Mouse (Mus musculus): ENCODE data around the gene Scrn3. TPM values are rescaled to one million over a fixed set of nuclear protein-coding genes. Genes with fewer than 3 reads are reported as not detected.

The Scrn3 gene
- polyA plus RNA-seq, 1 experiment from 2014 or later = 18.5 TPM

GRCm38 (mm10) chr2:73270071-73270592, 42.3 kb upstream of the Scrn3 start:
- Histone ChIP-seq H3K4me2 (no peak overlapping the region), H3K4me1 (peaks cover 52% of the 10 kb centered on the region), H3K9ac (no peak overlapping the region), H3K36me3 (no peaks in the 10 kb centered on the region), H3K27me3 (peaks cover 93% of the 10 kb centered on the region), H3K27ac (no peak overlapping the region), H3K9me3 (replicated peaks) (no peaks in the 10 kb centered on the region), H3K4me3 (replicated peaks) (peak overlapping the region; percentile 7; the same call in 1 of the 2 replicates)
- ATAC-seq (replicated peaks; ENCODE audit: low FRiP score) = no peak
- WGBS = 1% methylated on average over 14 of the region's 14 CpGs

- H3K4me1 ChIP-seq = peaks cover 52% of the 10 kb centered on the region
- H3K9me3 ChIP-seq (replicated peaks) = no peaks in the 10 kb centered on the region
- no peak overlapping the region for H3K9ac ChIP-seq
- WGBS = 2% methylated on average over 38 of the region's 38 CpGs
- H3K4me3 ChIP-seq (replicated peaks) = peak overlapping the region; percentile 7; the same call in 1 of the 2 replicates
- H3K36me3 ChIP-seq = no peaks in the 10 kb centered on the region
- no peak for ATAC-seq (replicated peaks; ENCODE audit: low FRiP score)
- peaks cover 89% of the 10 kb centered on the region for H3K27me3 ChIP-seq
- H3K27ac ChIP-seq = no peak overlapping the region
- H3K4me2 ChIP-seq = peak overlapping the region; percentile 30; the same call in 1 of the 2 replicates
Observed at GRCm38 (mm10) chr2:73270593-73271458, 41.6 kb upstream of the Scrn3 start.

- Histone ChIP-seq H3K27ac (no peak within 1 kb of the TSS), H3K4me1 (peaks cover 52% of the 10 kb centered on the region), H3K9me3 (replicated peaks) (no peaks in the 10 kb centered on the region), H3K27me3 (peaks cover 89% of the 10 kb centered on the region), H3K4me2 (peak within 1 kb of the TSS; percentile 70), H3K36me3 (no peaks in the 10 kb centered on the region), H3K4me3 (replicated peaks) (peak within 1 kb of the TSS; percentile 40), H3K9ac (no peak within 1 kb of the TSS)
- peak; percentile 75 for ATAC-seq (replicated peaks; ENCODE audit: low FRiP score)
- WGBS = under 1% methylated on average over 48 of the region's 48 CpGs
Observed at GRCm38 (mm10) chr2:73271459-73272161, 40.8 kb upstream of the Scrn3 start, which contains the start of gene Sp9. TSS of gene Sp9 (plus strand) at chr2:73271925.

- H3K4me3 ChIP-seq (replicated peaks) = peak overlapping the region; percentile 40
- peaks cover 59% of the 10 kb centered on the region for H3K4me1 ChIP-seq
- peak overlapping the region; percentile 70 for H3K4me2 ChIP-seq
- H3K9me3 ChIP-seq (replicated peaks) = no peaks in the 10 kb centered on the region
- H3K36me3 ChIP-seq = no peaks in the 10 kb centered on the region
- H3K9ac ChIP-seq = no peak overlapping the region
- no peak overlapping the region for H3K27ac ChIP-seq
- WGBS = under 1% methylated on average over 55 of the region's 55 CpGs
- peaks cover 89% of the 10 kb centered on the region for H3K27me3 ChIP-seq
- no peak for ATAC-seq (replicated peaks; ENCODE audit: low FRiP score)
Observed at GRCm38 (mm10) chr2:73272351-73273248, 39.8 kb upstream of the Scrn3 start.

GRCm38 (mm10) chr2:73273249-73274118, 38.9 kb upstream of the Scrn3 start:
- Histone ChIP-seq H3K27me3 (peaks cover 88% of the 10 kb centered on the region), H3K36me3 (no peaks in the 10 kb centered on the region), H3K9me3 (replicated peaks) (no peaks in the 10 kb centered on the region), H3K4me2 (peak overlapping the region; percentile 70), H3K4me1 (peaks cover 62% of the 10 kb centered on the region), H3K4me3 (replicated peaks) (peak overlapping the region; percentile 40), H3K27ac (no peak overlapping the region), H3K9ac (no peak overlapping the region)
- ATAC-seq (replicated peaks; ENCODE audit: low FRiP score) = peak; percentile 59
- under 1% methylated on average over 106 of the region's 110 CpGs for WGBS

- H3K4me3 ChIP-seq (replicated peaks) = peak overlapping the region; percentile 40
- peaks cover 88% of the 10 kb centered on the region for H3K27me3 ChIP-seq
- H3K9ac ChIP-seq = no peak overlapping the region
- H3K36me3 ChIP-seq = no peaks in the 10 kb centered on the region
- peak overlapping the region; percentile 70 for H3K4me2 ChIP-seq
- ATAC-seq (replicated peaks; ENCODE audit: low FRiP score) = no peak
- H3K4me1 ChIP-seq = peaks cover 71% of the 10 kb centered on the region
- no peaks in the 10 kb centered on the region for H3K9me3 ChIP-seq (replicated peaks)
- H3K27ac ChIP-seq = no peak overlapping the region
- under 1% methylated on average over 88 of the region's 88 CpGs for WGBS
Observed at GRCm38 (mm10) chr2:73274119-73274920, 38.1 kb upstream of the Scrn3 start.

- peaks cover 70% of the 10 kb centered on the region for H3K4me1 ChIP-seq
- WGBS = 12% methylated on average over 8 of the region's 8 CpGs
- no peak overlapping the region for H3K9ac ChIP-seq
- ATAC-seq (replicated peaks; ENCODE audit: low FRiP score) = no peak
- no peak overlapping the region for H3K4me2 ChIP-seq
- H3K27me3 ChIP-seq = peaks cover 88% of the 10 kb centered on the region
- H3K4me3 ChIP-seq (replicated peaks) = no peak overlapping the region
- no peak overlapping the region for H3K27ac ChIP-seq
- no peaks in the 10 kb centered on the region for H3K36me3 ChIP-seq
- H3K9me3 ChIP-seq (replicated peaks) = no peaks in the 10 kb centered on the region
Observed at GRCm38 (mm10) chr2:73275261-73276040, 37.0 kb upstream of the Scrn3 start.

GRCm38 (mm10) chr2:73276141-73276571, 36.2 kb upstream of the Scrn3 start:
- Histone ChIP-seq H3K4me2 (no peak overlapping the region), H3K4me1 (peaks cover 70% of the 10 kb centered on the region), H3K36me3 (no peaks in the 10 kb centered on the region), H3K9ac (no peak overlapping the region), H3K9me3 (replicated peaks) (no peaks in the 10 kb centered on the region), H3K27ac (no peak overlapping the region), H3K4me3 (replicated peaks) (no peak overlapping the region), H3K27me3 (peaks cover 88% of the 10 kb centered on the region)
- 0% methylated on average over 6 of the region's 6 CpGs for WGBS
- ATAC-seq (replicated peaks; ENCODE audit: low FRiP score) = no peak

- H3K9ac ChIP-seq = no peak overlapping the region
- under 1% methylated on average over 38 of the region's 38 CpGs for WGBS
- peaks cover 88% of the 10 kb centered on the region for H3K27me3 ChIP-seq
- peak overlapping the region; percentile 48 for H3K4me2 ChIP-seq
- H3K4me1 ChIP-seq = peaks cover 63% of the 10 kb centered on the region
- H3K9me3 ChIP-seq (replicated peaks) = no peaks in the 10 kb centered on the region
- H3K27ac ChIP-seq = no peak overlapping the region
- peak; percentile 37; the same call in 1 of the 2 replicates for ATAC-seq (replicated peaks; ENCODE audit: low FRiP score)
- H3K36me3 ChIP-seq = no peaks in the 10 kb centered on the region
- H3K4me3 ChIP-seq (replicated peaks) = peak overlapping the region; percentile 26
Observed at GRCm38 (mm10) chr2:73277021-73277708, 35.2 kb upstream of the Scrn3 start.

All from kidney, embryonic 15.5 days (tissue).